Mouse (Mus musculus): Measurements from ENCODE around the gene Apbb2. TPM values are rescaled to one million over a fixed set of nuclear protein-coding genes. Genes with fewer than 3 reads are reported as not detected.

Apbb2 gene
- total RNA-seq, 2 experiments from 2014 or later, result 37.3 to 52.7 TPM

DNA sequence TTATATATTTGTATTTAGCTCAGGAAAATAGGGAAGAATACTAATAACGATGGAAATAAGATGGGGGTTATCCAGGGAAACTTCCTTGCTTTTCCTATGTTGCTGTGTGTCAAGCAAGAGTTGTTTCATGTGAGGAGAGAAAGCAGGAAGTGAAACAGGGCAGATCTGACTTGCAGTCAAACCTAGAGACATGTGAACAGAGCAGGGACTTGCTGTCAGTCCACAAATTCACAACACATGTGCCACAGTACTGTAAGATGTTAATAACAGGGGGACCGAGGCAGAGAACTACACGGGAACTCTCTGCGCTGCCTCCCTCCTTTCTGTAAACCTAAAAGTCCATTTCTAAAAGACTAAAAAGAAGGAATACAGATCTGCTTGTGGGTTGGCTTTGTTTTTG is 93.6 kb downstream of the Apbb2 start:
- intact Hi-C loops (cut with DNase I), result no loop called here
- DNase-seq, result no peak

DNA sequence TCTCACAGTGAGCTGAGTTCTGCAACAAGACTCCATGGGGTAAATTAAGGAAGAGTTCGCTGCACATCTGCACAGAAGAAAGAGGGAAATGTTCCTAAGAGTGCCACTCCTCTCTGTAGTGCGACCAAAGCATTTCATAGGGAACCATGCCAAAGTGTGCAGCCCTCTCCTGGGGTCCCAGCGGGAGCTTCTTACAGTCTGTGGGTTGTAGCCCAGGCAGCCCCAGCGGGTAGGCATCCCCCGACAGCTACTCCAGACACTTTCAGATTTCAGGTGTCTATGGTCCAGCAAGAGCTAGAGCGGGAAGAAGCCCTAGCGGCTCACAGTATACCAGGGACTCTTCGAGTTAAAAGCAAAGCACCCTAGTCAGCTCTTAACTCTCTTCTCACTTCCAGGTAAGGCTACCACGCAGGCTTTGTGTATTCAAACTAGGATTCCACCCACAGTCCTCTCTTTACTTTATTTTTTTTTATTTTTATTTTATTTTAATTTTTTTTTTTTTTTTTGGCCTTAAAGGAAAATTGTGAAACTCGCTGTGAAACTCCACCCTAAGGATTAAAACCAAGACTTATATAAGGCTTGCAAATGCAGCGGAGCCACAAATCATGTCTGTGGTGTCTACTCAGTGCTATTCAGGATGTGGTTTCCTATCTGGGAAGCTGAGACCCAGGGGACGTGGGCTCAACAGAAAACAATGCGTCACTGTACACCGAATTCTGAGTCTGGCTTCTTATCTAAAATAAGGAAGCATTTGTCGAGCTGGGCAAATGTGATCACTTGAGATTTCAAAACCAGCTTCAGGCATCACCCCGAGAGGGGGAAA is 94.7 kb downstream of the Apbb2 start:
- no peak for DNase-seq
- intact Hi-C loops (cut with DNase I), result loop anchor here (5.0 kb wide), 1 partner anchor 93 kb away; the partner anchor contains the start of gene Apbb2

DNA sequence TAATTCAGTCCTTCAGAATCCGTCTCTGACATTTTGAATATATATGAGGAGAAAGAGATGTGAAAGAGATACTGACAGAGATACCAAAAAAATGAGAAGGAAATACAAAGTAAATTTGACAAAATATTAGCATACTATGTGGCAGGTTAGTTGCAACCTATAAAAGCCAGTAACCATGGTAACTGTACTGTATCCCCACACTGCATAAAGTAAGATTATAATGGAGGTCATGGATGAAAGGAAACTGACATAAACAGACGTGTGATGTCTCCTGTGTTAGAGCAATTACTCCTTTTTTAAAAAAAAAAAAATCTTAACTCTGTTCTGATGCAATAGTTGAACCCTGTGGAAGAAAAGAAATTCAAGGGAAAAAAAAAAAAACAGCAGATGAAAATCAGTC is 97.3 kb downstream of the Apbb2 start:
- intact Hi-C loops (cut with DNase I), result loop anchor here (5.0 kb wide), 1 partner anchor 96 kb away; the partner anchor contains the start of gene Apbb2
- no peak for DNase-seq

DNA sequence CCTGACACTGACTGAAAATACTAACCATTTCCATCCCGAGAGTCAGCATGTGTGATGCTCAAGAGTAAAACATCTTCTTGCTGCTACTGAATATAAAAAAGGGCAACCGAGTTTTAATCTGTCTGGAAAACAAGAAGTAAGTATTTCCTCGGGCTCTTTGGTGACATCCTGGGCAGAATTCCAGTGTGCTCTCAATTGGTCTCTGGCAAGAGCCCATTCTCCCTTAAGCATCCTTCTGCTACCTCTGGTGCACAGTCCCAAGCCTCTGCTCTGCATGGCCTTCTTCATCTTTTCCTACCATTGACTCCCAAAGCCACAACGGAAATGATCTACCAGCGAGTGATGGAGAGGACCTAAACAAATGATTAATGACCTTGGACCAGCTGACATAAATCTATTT is 99.1 kb downstream of the Apbb2 start:
- intact Hi-C loops (cut with DNase I), result no loop called here
- DNase-seq, result no peak

DNA sequence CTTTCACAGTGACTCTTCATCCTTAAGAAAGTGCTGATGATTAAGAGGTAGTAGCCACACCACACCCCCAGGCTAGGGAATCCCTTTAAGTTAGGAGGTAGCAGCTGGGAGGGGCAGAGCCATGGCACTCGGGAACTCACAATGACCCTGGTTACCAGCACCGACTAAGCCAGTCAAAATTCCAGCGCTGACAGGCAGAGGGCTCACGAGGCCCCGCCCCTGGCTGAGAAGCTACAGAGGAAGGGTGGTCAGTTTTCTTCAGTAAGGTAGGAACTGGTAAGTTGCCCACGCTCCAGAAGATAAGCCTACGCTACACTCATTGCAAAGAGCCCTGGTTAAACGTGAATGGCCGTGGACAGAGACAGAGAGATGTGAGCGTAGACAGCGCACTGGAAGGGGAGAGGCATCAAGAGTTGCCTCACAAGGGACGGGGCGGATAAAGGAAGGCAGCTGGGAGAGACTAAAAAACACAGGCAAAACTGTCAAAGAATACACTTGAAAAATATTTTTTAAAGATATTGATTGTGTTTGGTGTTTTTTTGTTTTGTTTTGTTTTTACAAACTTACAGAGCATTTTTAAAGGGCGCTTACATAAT is 100.1 kb downstream of the Apbb2 start:
- intact Hi-C loops (cut with DNase I), result no loop called here
- DNase-seq, result no peak

DNA sequence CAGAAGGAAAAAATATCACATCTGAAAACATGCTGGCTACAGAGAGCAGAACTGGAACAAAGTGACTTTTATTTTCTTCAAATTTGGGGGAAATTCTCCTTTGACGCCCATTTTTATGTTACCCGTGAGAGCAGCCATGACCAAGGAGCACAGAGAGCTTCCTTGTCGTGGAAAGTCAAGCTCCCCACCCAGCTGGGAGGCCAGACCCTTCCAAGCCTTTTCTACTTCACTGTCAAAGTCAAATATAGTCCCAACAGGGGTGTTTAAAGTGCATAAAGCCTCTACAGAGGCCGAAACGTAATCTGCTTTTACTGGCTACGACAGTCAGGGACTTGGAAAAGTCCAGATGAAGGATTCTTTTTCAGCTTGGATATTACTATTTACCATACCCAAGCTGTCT is 101.1 kb downstream of the Apbb2 start:
- intact Hi-C loops (cut with DNase I), result no loop called here
- no peak for DNase-seq

DNA sequence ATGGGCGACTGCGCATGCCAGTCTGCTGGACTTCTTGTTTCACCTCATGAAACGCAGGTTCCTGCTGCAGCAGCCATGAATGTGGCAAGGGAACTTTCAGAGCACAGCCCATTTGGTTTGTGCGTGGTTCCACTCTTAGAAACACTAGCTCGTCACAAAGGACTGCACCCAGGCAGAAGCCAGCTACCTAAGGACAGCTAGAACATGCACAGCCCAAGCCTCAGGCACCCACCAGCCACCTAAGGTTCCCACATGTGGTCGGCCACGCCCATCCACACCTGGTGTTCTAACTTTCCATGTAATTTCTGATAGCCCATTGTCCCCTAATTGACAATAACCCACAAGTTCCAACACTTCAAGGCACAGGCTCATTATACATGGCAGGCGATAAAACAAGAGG is 102.3 kb downstream of the Apbb2 start:
- intact Hi-C loops (cut with DNase I), result no loop called here
- DNase-seq, result no peak

DNA sequence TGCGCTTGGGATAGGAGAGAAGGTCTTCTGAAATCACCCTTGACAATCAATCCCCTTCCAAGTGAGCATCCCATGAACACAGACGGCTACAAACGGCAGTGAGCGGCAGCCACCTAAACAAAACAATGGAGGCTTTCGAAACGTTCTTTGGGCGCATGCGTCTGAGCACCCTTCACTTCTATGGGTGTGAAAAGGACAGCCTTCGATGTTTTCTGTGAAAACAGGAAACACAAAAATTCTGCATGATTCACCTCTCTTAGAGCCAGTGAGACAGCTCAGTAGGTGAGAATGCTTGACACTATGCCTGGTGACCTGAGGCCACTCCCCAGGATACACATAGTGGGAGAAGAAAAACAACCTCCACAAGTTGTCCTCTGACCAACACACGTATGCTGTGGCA is 103.3 kb downstream of the Apbb2 start:
- intact Hi-C loops (cut with DNase I), result no loop called here

DNA sequence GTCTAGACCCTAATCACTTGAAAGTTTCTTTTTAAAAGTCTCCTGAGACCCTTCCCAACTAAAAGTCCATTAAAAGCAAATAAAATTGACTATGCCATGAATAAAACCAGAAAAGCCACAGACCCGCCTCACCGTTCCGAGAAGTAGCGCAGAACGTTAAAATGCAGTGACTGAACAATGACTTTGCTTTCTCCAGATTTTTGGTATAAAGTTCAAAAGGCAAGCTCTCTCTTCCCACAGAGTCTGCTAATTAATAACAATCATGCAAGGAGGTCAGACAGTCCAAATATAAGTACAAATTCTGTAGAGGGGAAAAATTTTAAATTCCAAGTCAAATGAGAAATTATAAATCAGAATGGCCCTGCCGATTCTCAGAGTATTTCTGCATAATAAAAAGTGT is 103.9 kb downstream of the Apbb2 start:
- no peak for DNase-seq
- intact Hi-C loops (cut with DNase I), result loop anchor here (5.0 kb wide), 1 partner anchor 37 kb away; no protein-coding TSS in a partner anchor

More for the DNA sequence above, 103.3 kb downstream of the Apbb2 start:
- no peak for DNase-seq

DNA sequence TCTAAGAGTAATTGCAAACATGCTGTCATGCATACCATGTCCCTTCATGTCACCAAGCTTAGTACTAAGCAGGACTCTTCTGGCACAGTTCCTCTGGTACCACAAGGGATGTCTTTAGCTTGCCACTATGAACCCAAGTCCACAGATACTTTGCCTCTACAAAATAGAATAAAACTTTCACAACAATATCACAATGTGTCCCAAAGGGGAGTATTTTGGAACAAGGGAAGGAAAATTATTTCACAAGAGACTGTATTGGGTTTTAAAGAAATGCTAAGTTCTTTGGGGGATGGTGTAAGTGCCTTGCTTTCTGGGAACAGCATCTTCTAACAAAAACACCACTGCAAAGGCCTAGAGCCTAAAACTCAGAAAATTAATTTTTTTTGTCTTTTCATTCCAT is 105.2 kb downstream of the Apbb2 start:
- intact Hi-C loops (cut with DNase I), result loop anchor here (5.0 kb wide), 1 partner anchor 36 kb away; no protein-coding TSS in a partner anchor
- no peak for DNase-seq

DNA sequence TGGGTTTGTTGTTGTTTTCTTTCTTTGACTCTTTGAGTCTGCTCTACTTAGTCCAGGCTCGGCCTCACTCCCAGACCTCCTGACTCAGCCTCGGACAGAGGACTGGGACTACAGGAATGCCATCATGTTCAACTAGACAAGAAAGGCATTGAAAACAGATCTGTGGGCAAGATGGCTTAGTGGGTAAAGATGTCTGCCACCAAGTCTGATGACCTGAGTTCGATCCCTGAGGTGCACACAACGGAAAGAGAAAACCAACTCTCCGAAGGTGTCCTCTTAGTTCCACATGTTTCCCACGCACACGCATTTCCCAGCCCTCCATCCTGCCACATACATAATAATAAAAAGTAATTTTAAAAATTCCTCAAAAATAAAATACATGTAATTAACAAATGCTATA is 106.1 kb downstream of the Apbb2 start:
- DNase-seq, result no peak
- intact Hi-C loops (cut with DNase I), result loop anchor here (5.0 kb wide), 1 partner anchor 35 kb away; no protein-coding TSS in a partner anchor

DNA sequence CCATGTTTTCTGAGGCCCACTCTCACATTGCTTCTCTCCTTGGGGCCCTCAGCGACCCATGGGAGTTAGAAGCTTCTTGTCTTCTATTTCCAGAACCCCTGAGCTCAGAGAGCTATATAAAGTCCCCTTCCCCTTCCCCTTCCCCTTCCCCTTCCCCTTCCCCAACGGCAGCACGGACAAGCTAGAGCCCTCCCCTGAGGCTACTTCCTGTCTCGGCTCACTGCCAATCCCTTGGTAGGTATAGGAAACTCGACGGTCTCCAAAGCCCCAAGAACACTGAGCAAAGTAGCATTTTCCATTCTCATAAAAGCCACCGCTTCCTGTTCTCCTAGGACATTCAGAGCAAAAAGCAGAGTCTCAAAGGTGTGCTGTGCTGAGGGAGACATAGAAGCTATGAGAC is 107.9 kb downstream of the Apbb2 start:
- DNase-seq, result peak in 1 of 2 experiments; percentile 49
- intact Hi-C loops (cut with DNase I), result loop anchor here (5.0 kb wide), 1 partner anchor 33 kb away; no protein-coding TSS in a partner anchor

DNA sequence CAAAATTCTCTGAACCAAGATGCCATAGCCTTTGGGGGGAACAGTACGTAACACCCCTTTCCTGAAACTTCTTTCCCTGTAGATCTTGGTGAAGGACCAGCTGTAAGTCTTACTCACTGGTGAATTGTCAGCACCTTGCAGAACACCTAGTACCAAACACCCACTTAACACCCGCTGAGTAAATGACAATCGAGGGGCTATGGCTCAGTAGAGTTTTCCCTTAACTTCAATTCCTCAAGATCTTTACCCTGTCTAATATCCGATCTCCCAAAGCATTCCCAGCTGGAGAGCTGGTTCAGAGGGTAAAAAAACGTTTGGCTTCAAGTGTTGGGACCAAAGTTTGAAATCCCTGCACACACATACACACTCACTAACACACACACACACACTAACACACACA is 109.4 kb downstream of the Apbb2 start:
- no peak for DNase-seq
- intact Hi-C loops (cut with DNase I), result no loop called here

DNA sequence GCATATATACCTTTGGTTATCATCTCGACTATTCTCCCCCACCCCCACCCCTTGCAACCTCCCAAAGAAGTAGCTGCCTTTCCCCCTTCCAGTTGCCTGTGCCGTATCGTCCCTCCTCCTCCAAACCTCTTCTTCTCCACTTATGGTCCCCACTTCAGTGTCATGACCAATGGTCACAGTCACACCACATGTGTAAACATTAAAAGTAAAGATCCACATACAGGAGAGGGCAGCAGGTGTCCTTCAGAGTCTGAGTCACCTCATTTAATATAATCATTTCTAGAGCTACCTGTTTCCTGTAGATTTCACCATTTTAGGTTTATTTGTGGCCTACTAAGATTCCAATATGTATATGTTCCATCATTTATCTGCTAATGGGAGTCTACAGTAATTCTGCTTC is 113.0 kb downstream of the Apbb2 start:
- no peak for DNase-seq
- intact Hi-C loops (cut with DNase I), result no loop called here

DNA sequence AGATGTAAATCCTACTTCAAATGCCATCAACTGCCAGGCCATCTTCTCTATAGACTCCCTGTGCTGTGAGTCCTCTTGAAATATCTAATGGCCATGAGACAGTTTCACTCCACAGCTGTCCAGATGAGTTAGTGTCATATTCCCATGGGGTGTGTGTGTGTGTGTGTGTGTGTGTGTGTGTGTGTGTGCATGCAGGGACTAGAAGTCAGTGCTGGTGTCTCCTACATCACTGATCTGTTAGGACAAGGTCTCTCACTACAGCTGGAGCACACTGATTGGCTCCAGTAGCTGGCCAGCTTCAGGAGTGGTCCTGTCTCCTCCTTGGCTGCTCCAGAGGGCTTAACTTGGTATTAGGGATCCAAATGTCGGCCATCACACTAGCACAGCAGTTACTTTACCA is 113.5 kb downstream of the Apbb2 start:
- intact Hi-C loops (cut with DNase I), result no loop called here
- DNase-seq, result no peak

DNA sequence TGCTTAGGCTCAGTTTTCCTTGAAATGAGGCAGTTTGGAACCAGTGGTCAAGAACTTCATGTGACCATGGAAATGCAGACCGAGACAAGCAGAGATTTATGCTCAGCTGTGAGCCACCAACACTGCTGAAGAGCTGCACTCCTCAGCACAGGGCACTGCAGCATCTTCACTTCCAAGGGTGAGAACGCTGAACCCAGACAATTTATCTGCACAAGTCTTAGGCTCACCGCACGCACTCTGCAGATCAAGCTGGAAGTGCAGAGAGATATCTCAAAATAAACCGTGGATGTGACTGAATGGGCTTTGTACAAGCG is 114.2 kb downstream of the Apbb2 start:
- DNase-seq, result no peak
- intact Hi-C loops (cut with DNase I), result no loop called here

DNA sequence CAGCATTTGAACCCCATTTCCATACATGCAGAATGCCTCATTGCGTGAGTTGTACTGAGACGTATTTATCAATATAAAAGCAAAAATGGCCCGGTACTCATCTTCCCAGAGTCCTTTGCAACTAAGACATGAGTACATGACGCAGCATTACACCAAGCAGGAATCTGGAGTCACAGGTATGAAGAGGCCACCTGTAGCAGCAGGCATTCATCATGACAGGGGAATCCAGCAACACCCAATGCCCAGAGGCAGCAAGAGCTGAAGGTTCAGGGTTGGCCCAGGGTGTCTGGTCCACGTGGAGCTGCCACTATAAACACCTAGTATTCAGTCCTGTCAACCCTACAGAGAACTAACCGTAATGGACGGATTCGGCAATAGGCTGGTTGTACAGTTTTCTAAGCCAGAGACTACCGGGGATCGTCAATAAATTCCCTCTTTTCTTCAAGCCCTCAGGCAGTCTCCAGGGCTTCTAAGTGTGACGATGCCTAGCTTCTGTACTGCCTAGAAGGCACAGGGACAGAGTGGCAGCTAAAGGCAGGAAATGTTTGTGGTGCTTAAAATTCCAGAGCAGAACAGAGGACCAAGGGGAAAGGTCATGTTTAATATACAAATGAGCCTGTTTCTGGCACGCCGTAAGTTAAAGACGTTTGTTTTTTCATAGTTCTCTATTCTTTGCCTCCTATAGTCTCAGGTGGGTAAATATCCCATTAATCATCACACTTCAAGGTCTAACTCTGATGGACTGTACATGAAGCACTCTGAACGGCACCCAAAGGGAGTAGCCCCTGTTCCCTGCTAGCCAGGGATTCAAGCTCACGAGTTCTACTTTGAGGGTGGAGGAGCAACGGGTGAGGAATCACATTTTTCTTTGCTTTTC is 114.8 kb downstream of the Apbb2 start:
- DNase-seq, result no peak

DNA sequence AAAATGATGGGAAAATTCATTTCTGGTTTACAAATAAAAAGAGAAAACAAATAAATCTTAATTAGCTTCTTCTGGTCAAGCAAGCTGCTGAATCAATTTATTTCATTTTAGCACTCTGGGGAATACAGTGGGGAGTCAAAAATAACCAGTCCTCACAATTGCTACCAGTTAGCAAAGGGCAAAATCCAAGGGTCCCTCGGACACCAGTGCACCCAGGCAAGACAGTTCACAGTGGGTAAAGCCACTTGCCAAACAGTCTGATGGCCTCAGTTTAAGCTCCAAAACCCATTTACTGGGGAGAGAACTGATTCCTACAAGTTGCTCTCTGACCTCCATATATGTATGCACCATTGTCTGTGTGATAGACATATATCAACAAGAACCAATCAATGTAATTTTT is 115.6 kb downstream of the Apbb2 start:
- no peak for DNase-seq
- intact Hi-C loops (cut with DNase I), result no loop called here

More for the DNA sequence above, 114.8 kb downstream of the Apbb2 start:
- intact Hi-C loops (cut with DNase I), result no loop called here

DNA sequence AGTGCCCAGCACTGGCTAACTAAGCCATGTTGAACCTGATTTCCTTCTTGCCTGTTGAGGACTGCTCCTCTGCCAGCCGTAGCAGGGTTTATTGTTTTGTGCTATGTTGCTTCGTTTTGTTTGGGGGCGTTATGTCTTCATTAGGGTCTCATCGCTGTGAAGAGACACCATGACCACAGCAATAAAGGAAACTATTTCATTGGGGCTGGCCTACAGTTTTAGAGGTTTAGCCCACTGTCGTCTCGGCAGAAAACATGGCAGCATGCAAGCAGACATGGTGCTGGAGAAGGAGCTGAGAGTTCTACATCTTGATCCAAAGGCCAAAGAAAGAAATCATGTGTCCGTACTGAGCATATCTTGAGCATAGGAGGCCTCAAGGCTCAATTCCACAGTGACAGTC is 119.0 kb downstream of the Apbb2 start:
- intact Hi-C loops (cut with DNase I), result no loop called here
- no peak for DNase-seq

DNA sequence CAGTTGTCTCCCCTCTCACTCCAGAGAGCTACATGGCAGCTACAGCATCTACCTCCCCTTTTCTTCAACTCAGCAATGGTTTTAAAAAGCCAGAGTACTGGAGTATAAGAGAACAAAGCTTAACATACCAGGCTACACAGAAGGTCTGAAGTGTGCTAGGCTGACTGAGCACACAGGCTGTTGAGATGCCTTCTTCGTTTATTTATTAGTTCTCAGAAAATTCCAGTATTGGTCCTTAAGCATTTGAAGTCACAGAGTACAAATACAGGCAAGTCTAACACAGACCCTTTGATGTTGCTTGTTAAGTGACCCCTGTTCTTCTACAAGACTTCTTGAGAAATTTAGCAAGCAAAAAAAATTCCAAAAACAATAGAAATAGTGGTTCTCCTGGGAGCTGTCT is 120.4 kb downstream of the Apbb2 start:
- intact Hi-C loops (cut with DNase I), result no loop called here

DNA sequence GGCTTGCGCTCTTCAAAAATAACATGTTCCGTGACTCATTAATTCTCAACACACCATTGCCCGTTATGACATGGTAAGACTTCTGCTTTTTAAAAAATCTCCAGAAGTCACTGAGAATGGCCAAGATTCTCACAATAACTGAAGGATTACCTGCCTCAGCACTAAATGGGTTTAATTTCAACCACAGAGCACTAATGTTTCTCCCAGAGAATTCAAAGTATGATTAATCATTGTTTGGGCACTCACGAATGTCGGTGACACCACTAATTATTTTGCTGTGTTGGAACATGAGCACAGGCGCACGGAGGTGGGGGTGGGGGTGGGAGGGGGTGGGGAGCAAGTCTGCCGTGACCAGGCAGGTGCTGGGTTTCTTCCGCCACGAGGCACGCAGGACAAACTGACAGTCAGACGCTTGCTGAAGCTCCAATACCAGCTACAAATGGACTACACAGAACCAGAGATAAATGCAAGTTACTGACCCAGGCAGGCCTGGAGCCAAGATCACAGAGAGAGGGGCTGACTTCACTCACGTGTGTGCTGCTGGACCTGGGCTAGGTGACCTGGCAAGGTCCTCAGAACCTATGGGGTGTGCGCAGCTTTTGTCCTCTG is 121.0 kb downstream of the Apbb2 start:
- intact Hi-C loops (cut with DNase I), result no loop called here
- DNase-seq, result no peak

More for the DNA sequence above, 120.4 kb downstream of the Apbb2 start:
- DNase-seq, result no peak

Data from heart, postnatal 36 days (tissue).